Mouse (Mus musculus) lung, embryonic 14.5 days (tissue): ENCODE measurements around the gene Ccdc124. TPM values are rescaled to one million over a fixed set of nuclear protein-coding genes. Genes with fewer than 3 reads are reported as not detected.
A peak's percentile ranks its signal among the peaks of the same experiment; 100 is the strongest.

Source experiments
- ATAC-seq: fragments of 200-750 bp; cut with Nextera tagmentation; 2 replicates; pipeline ENCODE4 v1.8.0; 2017; ENCODE audit warnings: mild to moderate bottlenecking, moderate TSS enrichment, moderate library complexity; ENCODE audit not compliant: insufficient read depth
- DNase-seq: peaks from one replicate; pipeline ENCODE4 v3.0.0-alpha.2; 2015
- H3K27ac ChIP-seq: fragments of 300-500 bp; sonication (generic); 2 replicates; pipeline ENCODE4 v1.5.1; 2014; ENCODE audit warnings: low read depth, mild to moderate bottlenecking, moderate library complexity
- H3K27me3 ChIP-seq: fragments of 300-500 bp; sonication (generic); 2 replicates; pipeline ENCODE4 v1.6.1; 2014; ENCODE audit warnings: low read length, control low read depth; ENCODE audit not compliant: insufficient read depth
- H3K36me3 ChIP-seq: fragments of 300-500 bp; sonication (generic); 2 replicates; pipeline ENCODE4 v1.6.1; 2014; ENCODE audit warnings: control low read depth; ENCODE audit not compliant: insufficient read depth
- H3K4me1 ChIP-seq: fragments of 300-500 bp; sonication (generic); 2 replicates; pipeline ENCODE4 v1.6.1; 2014; ENCODE audit warnings: antibody characterized with exemption, control low read depth; ENCODE audit not compliant: insufficient read depth
- H3K4me2 ChIP-seq: fragments of 300-500 bp; sonication (generic); 2 replicates; pipeline ENCODE4 v1.6.1; 2014; ENCODE audit warnings: mild to moderate bottlenecking
- H3K4me3 ChIP-seq: fragments of 300-500 bp; sonication (generic); 2 replicates; pipeline ENCODE4 v1.5.1; 2014; ENCODE audit warnings: low read depth, low read length
- H3K9ac ChIP-seq: fragments of 300-500 bp; sonication (generic); 2 replicates; pipeline ENCODE4 v1.6.1; 2014
- H3K9me3 ChIP-seq: fragments of 300-500 bp; sonication (generic); 2 replicates; pipeline ENCODE4 v1.6.1; 2016; ENCODE audit warnings: low read depth, low read length, control low read depth
- CTCF ChIP-seq: IDR thresholded peaks from 2 replicates; pipeline ENCODE4 v1.5.1; 2016; ENCODE audit warnings: antibody characterized with exemption, low read depth
- WGBS: fragments of 180-500 bp; shearing (Covaris S2); extraction: QIAGEN DNeasy Blood & Tissue Kit; methylation state at CpG from one replicate; pipeline ENCODE4 v1.1.7; 2014; 5-methylcytosine and 5-hydroxymethylcytosine counted together
- polyA plus RNA-seq: library from polyadenylated mRNA; unstranded; fragments of >200 nt; fragmentation: Nextera tagmentation; extraction: Ambion mirVana; gene quantifications from 2 replicates; pipeline ENCODE4 v1.2.1, GENCODE M21; 2014

Ccdc124 gene
- polyA plus RNA-seq, 1 experiment from 2014 or later, result 125 TPM

GRCm38 (mm10) chr8:70838654-70839407 lies 34.9 kb downstream of the Ccdc124 start:
- 1% methylated on average over 66 of the region's 66 CpGs for WGBS
- Histone ChIP-seq H3K27me3 (no peaks in the 10 kb centered on the region), H3K4me3 (peak overlapping the region; percentile 73), H3K4me2 (peak overlapping the region; percentile 89), H3K36me3 (no peaks in the 10 kb centered on the region; the same call in 1 of the 2 replicates), H3K27ac (peak overlapping the region; percentile 93), H3K9ac (peak overlapping the region; percentile 76), H3K4me1 (0 out of 2 replicates have a peak, but pooled peaks cover 3% of the 10 kb centered on the region), H3K9me3 (no peaks in the 10 kb centered on the region)
- TF ChIP-seq CTCF, result no peak
- DNase-seq (no peak), ATAC-seq (peak; percentile 42)

GRCm38 (mm10) chr8:70836666-70837065 lies 37.1 kb downstream of the Ccdc124 start:
- H3K4me2 ChIP-seq, result no peak overlapping the region
- no peak overlapping the region for H3K27ac ChIP-seq
- H3K4me1 ChIP-seq, result 0 out of 2 replicates have a peak, but pooled peaks cover 3% of the 10 kb centered on the region
- H3K27me3 ChIP-seq, result no peaks in the 10 kb centered on the region
- H3K9ac ChIP-seq, result no peak overlapping the region
- H3K36me3 ChIP-seq, result no peaks in the 10 kb centered on the region; the same call in 1 of the 2 replicates
- no peaks in the 10 kb centered on the region for H3K9me3 ChIP-seq
- 86% methylated on average over 12 of the region's 12 CpGs for WGBS
- H3K4me3 ChIP-seq, result no peak overlapping the region
- TF ChIP-seq CTCF, result no peak
- ATAC-seq (no peak), DNase-seq (no peak)

GRCm38 (mm10) chr8:70834071-70834470 lies 39.7 kb downstream of the Ccdc124 start:
- no peak for TF ChIP-seq CTCF
- Histone ChIP-seq H3K9me3 (no peaks in the 10 kb centered on the region), H3K4me2 (no peak overlapping the region), H3K4me1 (0 out of 2 replicates have a peak, but pooled peaks cover 3% of the 10 kb centered on the region), H3K9ac (no peak overlapping the region), H3K27ac (no peak overlapping the region), H3K27me3 (no peaks in the 10 kb centered on the region), H3K4me3 (no peak overlapping the region), H3K36me3 (no peaks in the 10 kb centered on the region; the same call in 1 of the 2 replicates)
- 94% methylated on average over 3 of the region's 3 CpGs for WGBS
- ATAC-seq (no peak), DNase-seq (no peak)

GRCm38 (mm10) chr8:70833520-70833919 lies 40.2 kb downstream of the Ccdc124 start:
- ATAC-seq (no peak; the same call in 1 of the 2 replicates), DNase-seq (peak; percentile 22)
- Histone ChIP-seq H3K4me1 (0 out of 2 replicates have a peak, but pooled peaks cover under 1% of the 10 kb centered on the region), H3K4me2 (peak overlapping the region; percentile 15; the same call in 1 of the 2 replicates), H3K9ac (no peak overlapping the region), H3K27me3 (no peaks in the 10 kb centered on the region), H3K27ac (no peak overlapping the region), H3K36me3 (no peaks in the 10 kb centered on the region; the same call in 1 of the 2 replicates), H3K4me3 (no peak overlapping the region), H3K9me3 (no peaks in the 10 kb centered on the region)
- TF ChIP-seq CTCF, result no peak
- 40% methylated on average over 15 of the region's 15 CpGs for WGBS

GRCm38 (mm10) chr8:70833018-70833482 lies 40.7 kb downstream of the Ccdc124 start:
- no peak for ATAC-seq
- TF ChIP-seq CTCF, result no peak
- no peak overlapping the region for H3K9ac ChIP-seq

GRCm38 (mm10) chr8:70832371-70832770 lies 41.4 kb downstream of the Ccdc124 start:
- Histone ChIP-seq H3K27me3 (no peaks in the 10 kb centered on the region), H3K9ac (no peak overlapping the region), H3K4me1 (no peaks in the 10 kb centered on the region), H3K4me2 (no peak overlapping the region), H3K36me3 (no peaks in the 10 kb centered on the region; the same call in 1 of the 2 replicates), H3K27ac (no peak overlapping the region), H3K9me3 (no peaks in the 10 kb centered on the region), H3K4me3 (no peak overlapping the region)
- TF ChIP-seq CTCF, result no peak
- WGBS, result 59% methylated on average over 11 of the region's 11 CpGs
- ATAC-seq, result no peak
- DNase-seq, result no peak

More at GRCm38 (mm10) chr8:70833018-70833482, 40.7 kb downstream of the Ccdc124 start:
- Histone ChIP-seq H3K27ac (no peak overlapping the region), H3K4me3 (no peak overlapping the region), H3K27me3 (no peaks in the 10 kb centered on the region), H3K4me1 (no peaks in the 10 kb centered on the region), H3K9me3 (no peaks in the 10 kb centered on the region), H3K36me3 (no peaks in the 10 kb centered on the region; the same call in 1 of the 2 replicates), H3K4me2 (no peak overlapping the region; the same call in 1 of the 2 replicates)
- peak; percentile 39 for DNase-seq
- WGBS, result 44% methylated on average over 9 of the region's 9 CpGs

- no peak for TF ChIP-seq CTCF
- 65% methylated on average over 8 of the region's 8 CpGs for WGBS
- Histone ChIP-seq H3K27me3 (no peaks in the 10 kb centered on the region), H3K9ac (no peak overlapping the region), H3K9me3 (no peaks in the 10 kb centered on the region), H3K4me3 (no peak overlapping the region), H3K4me1 (no peaks in the 10 kb centered on the region), H3K36me3 (no peaks in the 10 kb centered on the region; the same call in 1 of the 2 replicates), H3K4me2 (no peak overlapping the region), H3K27ac (no peak overlapping the region)
- ATAC-seq (no peak), DNase-seq (no peak)
These were observed 42.2 kb downstream of the Ccdc124 start for GRCm38 (mm10) chr8:70831517-70831916.
